Mouse (Mus musculus) lung, adult 2 months (tissue): ENCODE data around the gene Fbxw7.

ENCODE experiments used
- CTCF ChIP-seq: fragments of 200-500 bp; IDR thresholded peaks from 2 replicates; pipeline ENCODE4 v1.5.1; 2011; ENCODE audit warnings: mild to moderate bottlenecking, low read length, control low read depth; ENCODE audit not compliant: insufficient read depth
- POLR2A ChIP-seq: fragments of 200-500 bp; IDR thresholded peaks from 2 replicates; pipeline ENCODE4 v1.6.1; 2011; ENCODE audit warnings: low read depth, mild to moderate bottlenecking, control low read depth, low read length, borderline replicate concordance; ENCODE audit errors: extremely low read depth

DNA sequence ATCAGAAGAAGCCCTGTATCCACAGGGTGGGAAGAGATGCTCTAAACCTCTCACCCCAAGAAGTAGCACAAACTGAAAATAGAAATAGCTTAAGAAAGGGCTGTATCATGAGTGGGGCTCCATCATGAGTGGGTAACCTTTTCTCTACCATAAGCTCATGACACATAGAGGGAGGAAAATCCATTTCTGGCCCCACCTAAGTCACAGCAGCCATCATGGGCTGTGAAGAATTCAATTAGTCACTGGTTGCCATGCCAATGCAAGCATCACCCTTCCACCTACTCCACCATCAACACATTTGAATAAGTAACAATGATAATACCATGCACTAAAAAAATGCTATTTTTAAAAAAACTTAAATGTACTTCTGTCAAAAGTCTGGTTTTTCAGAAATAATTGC is 205.1 kb downstream of the Fbxw7 start:
- TF ChIP-seq CTCF (no peak), POLR2A (no peak)
